Mouse (Mus musculus) c-Kit-positive CD71-positive TER-119-positive erythroid progenitor cells, embryonic 14.5 days (primary cell): Measurements from ENCODE around the gene Ankrd33.

Experiments used
- DNase-seq: peaks from one replicate; pipeline ENCODE4 v3.0.0-alpha.2; 2013; ENCODE audit warnings: low spot score

The Ankrd33 gene

GRCm38 (mm10) chr15:101147115-101147909, 31.8 kb downstream of the Ankrd33 start:
- DNase-seq, result no peak

GRCm38 (mm10) chr15:101147910-101148273, 32.3 kb downstream of the Ankrd33 start:
- no peak for DNase-seq

- no peak for DNase-seq
Measured at GRCm38 (mm10) chr15:101148604-101149003, 33.0 kb downstream of the Ankrd33 start.

GRCm38 (mm10) chr15:101151409-101152261, 36.1 kb downstream of the Ankrd33 start:
- DNase-seq, result no peak

- DNase-seq, result no peak
Measured at GRCm38 (mm10) chr15:101154700-101155616, 39.4 kb downstream of the Ankrd33 start.

GRCm38 (mm10) chr15:101160128-101160527, 44.6 kb downstream of the Ankrd33 start:
- DNase-seq, result no peak

GRCm38 (mm10) chr15:101160591-101160990, 45.0 kb downstream of the Ankrd33 start:
- no peak for DNase-seq

GRCm38 (mm10) chr15:101161534-101161933, 46.0 kb downstream of the Ankrd33 start:
- DNase-seq, result no peak

- DNase-seq, result no peak
Measured at GRCm38 (mm10) chr15:101163056-101163458, 47.5 kb downstream of the Ankrd33 start.

GRCm38 (mm10) chr15:101163854-101164253, 48.3 kb downstream of the Ankrd33 start:
- no peak for DNase-seq

GRCm38 (mm10) chr15:101164291-101164690, 48.7 kb downstream of the Ankrd33 start:
- DNase-seq, result no peak

GRCm38 (mm10) chr15:101165658-101166437, 50.3 kb downstream of the Ankrd33 start:
- DNase-seq, result no peak

- DNase-seq, result no peak
Measured at GRCm38 (mm10) chr15:101167553-101167952, 52.0 kb downstream of the Ankrd33 start.
